ENCODE assay signal across 10 mouse cellular contexts in genomic region chr1:59609896-59610295, GRCm38 (mm10).
A peak's percentile ranks its signal among the peaks of the same experiment; 100 is the strongest.
DNase-seq lines count a peak whose midpoint lies in the region; ATAC-seq lines count a peak whose summit lies in the region.
"Had no signal": no experiment of that assay in that cellular context is flagged by ENCODE, and none has a peak within 500 bp of the region (broad histone marks: within the 10 kb centered on the region; RNA-seq: fewer than 3 reads in every experiment).

No protein-coding gene starts in this region.

- H3K4me2 ChIP-seq in hindbrain, embryonic 13.5 days: no peak overlapping the region
- H3K4me2 ChIP-seq: forebrain, embryonic 12.5 days had no signal

- H3K27ac ChIP-seq in hindbrain, embryonic 13.5 days: no peak overlapping the region
- H3K27ac ChIP-seq in midbrain, embryonic 10.5 days (replicated peaks): no peak overlapping the region
- H3K27ac ChIP-seq: forebrain, embryonic 12.5 days had no signal

- no peaks in the 10 kb centered on the region; the same call in 1 of the 2 replicates for H3K4me1 ChIP-seq in hindbrain, embryonic 13.5 days (replicated peaks)
- peaks cover 7% of the 10 kb centered on the region for H3K4me1 ChIP-seq in midbrain, embryonic 10.5 days

- no peak for ATAC-seq in hindbrain, embryonic 13.5 days (ENCODE audit: low FRiP score)

- no peak overlapping the region for H3K9ac ChIP-seq in hindbrain, embryonic 13.5 days
- H3K9ac ChIP-seq: forebrain, embryonic 12.5 days had no signal

- no peaks in the 10 kb centered on the region for H3K9me3 ChIP-seq in hindbrain, embryonic 13.5 days
- no peaks in the 10 kb centered on the region for H3K9me3 ChIP-seq in midbrain, embryonic 10.5 days (replicated peaks)
- H3K9me3 ChIP-seq: forebrain, embryonic 12.5 days had no signal

- WGBS in hindbrain, embryonic 13.5 days: 82% methylated on average over 10 of the region's 10 CpGs
- WGBS in midbrain, embryonic 10.5 days: 90% methylated on average over 10 of the region's 10 CpGs

- no peak overlapping the region for H3K4me3 ChIP-seq in hindbrain, embryonic 13.5 days
- no peak overlapping the region for H3K4me3 ChIP-seq in midbrain, embryonic 10.5 days
- H3K4me3 ChIP-seq: forebrain, embryonic 12.5 days had no signal

- DNase-seq in embryo, embryonic 10 days (ENCODE audit: low spot score): peak; percentile 26
- no peak for DNase-seq in embryo, embryonic 9.5 days (ENCODE audit: extremely low spot score)
- DNase-seq in embryo, embryonic 11 days: peak; percentile 30
- peak; percentile 61 for DNase-seq in kidney, adult 11 months
- DNase-seq in lung, postnatal 4 days: peak; percentile 34 to 67
- no peak for DNase-seq in spleen, postnatal 36 days (ENCODE audit: low spot score in 2 of 2)
- DNase-seq in midbrain, embryonic 10.5 days (ENCODE audit: low spot score): no peak
- DNase-seq: right cerebral cortex, postnatal 14 days had no signal

- H3K36me3 ChIP-seq in hindbrain, embryonic 13.5 days: no peaks in the 10 kb centered on the region
- H3K36me3 ChIP-seq in midbrain, embryonic 10.5 days: no peaks in the 10 kb centered on the region
- H3K36me3 ChIP-seq: forebrain, embryonic 12.5 days had no signal

- no peaks in the 10 kb centered on the region for H3K27me3 ChIP-seq in hindbrain, embryonic 13.5 days
- H3K27me3 ChIP-seq in midbrain, embryonic 10.5 days (ENCODE audit: low read depth, poor library complexity, severe bottlenecking): no peaks in the 10 kb centered on the region
- H3K27me3 ChIP-seq: forebrain, embryonic 12.5 days had no signal

Comparison
In these comparisons a context has a peak if more than half of its experiments do, and no peak if none do; other contexts are left out.
1. DNase-seq: peak in embryo, embryonic 10 days (single experiment), embryo, embryonic 11 days (single experiment), kidney, adult 11 months (single experiment) and lung, postnatal 4 days (2 of 2); none in embryo, embryonic 9.5 days (single experiment), spleen, postnatal 36 days (0 of 2) and midbrain, embryonic 10.5 days (single experiment).